Mouse (Mus musculus): ENCODE data around the gene Slc22a8.

Gene Slc22a8

GRCm38 (mm10) chr19:8590954-8591353 is at the start of gene Slc22a8:
Gene Slc22a8, plus strand, starts transcription at chr19:8591254.
- DNase-seq (ENCODE audit: low spot score): peak; percentile 11

GRCm38 (mm10) chr19:8558897-8559296 is 32.2 kb upstream of the Slc22a8 start:
- no peak for DNase-seq (ENCODE audit: low spot score)

DNA sequence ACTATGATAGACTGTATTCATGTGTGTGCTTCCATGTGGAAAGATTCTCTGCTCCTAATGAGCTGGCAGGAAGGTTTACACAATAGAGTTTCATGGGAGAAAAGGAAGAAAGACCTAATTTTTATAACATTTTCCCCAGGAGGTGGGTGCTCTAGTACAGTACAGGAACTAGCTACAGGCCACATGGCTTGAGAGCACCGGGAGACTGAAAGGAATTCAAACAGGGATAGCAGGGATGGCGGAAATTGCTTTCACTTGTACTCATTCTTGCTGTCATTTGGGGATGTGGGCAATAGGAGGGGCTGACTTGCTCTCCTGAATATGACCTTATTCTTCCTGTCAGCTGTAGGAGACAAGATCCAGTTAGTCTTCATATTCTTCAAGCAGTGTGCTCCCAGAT is 27.0 kb upstream of the Slc22a8 start:
- DNase-seq (ENCODE audit: low spot score): no peak

- DNase-seq (ENCODE audit: low spot score): no peak
Measured at GRCm38 (mm10) chr19:8564469-8564868, 26.6 kb upstream of the Slc22a8 start.

DNA sequence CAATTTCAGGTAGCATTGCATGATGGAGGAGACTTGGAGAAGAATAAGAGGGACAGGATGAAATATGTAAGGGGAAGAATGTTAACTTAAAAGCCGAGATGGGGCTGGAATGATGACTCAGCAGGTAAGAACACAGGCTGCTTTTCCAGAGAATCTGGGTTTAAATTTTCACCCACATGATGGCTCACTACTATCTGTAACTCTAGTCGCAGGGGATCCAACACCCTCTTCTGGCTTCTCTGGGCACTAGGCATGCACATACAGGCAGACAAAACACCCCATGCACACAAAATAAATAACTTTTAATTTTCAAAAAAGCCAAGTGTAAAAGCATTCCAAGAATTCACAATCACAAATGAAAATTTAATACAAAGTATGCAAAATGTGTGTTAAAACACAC is 25.8 kb upstream of the Slc22a8 start:
- DNase-seq (ENCODE audit: low spot score): no peak

- DNase-seq (ENCODE audit: low spot score): peak; percentile 53
Measured at GRCm38 (mm10) chr19:8565985-8566384, 25.1 kb upstream of the Slc22a8 start.

DNA sequence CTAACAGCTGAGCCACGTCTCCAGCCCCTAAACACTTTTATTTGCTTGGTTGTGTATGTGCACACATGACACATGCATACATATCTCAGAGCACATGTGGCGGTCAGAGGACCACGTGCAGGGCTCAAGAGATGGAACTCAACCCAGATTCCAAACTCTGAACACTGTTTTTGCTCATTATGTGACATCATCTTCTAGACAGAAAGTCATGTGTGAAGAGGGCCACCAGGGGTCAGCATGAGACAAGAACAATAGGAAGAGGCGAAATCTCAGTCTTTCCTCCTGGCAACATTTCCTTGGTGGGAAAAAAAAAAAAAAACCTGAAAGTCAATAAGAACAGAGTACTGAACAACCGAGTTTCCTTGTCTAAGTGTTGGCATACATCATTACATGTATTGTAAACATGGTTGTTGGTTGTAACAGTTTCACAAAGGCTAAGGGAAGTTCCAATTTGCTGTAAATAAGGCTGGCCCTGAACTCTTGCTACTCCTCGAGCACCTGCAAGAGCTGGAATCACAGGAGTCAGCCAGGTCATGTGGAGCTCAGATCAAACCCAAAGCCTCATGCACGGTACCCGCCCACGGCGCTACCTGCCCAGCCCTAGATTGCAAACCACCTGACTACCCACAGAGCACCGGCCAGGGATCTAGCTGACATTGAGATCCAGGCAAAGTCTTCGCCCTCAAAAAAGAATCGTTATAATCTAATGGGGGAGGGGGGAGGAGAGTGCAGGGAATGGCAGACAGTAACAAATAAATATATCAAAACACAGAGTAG is 23.8 kb upstream of the Slc22a8 start:
- DNase-seq (ENCODE audit: low spot score): peak; percentile 61

DNA sequence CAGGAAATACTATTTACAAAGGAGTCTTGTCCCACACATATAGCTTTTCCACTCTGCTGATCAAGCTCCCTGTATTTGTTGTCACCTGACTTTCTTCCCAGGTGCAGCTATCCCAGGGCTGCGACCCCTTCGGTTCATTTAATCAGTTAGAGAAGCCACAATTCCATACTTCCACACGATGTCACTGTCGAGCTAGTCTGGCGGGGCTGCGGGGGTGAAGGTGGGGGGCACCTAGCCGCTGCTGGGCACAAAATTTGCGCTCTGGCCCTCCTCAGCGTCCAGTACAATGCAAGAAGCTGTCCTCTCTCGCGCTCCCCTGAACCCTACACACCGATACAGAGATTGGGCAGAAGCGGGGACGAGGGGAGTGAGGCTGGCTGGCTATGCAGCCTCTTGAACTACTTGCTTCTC is 21.6 kb upstream of the Slc22a8 start:
- peak; percentile 37 for DNase-seq (ENCODE audit: low spot score)

DNA sequence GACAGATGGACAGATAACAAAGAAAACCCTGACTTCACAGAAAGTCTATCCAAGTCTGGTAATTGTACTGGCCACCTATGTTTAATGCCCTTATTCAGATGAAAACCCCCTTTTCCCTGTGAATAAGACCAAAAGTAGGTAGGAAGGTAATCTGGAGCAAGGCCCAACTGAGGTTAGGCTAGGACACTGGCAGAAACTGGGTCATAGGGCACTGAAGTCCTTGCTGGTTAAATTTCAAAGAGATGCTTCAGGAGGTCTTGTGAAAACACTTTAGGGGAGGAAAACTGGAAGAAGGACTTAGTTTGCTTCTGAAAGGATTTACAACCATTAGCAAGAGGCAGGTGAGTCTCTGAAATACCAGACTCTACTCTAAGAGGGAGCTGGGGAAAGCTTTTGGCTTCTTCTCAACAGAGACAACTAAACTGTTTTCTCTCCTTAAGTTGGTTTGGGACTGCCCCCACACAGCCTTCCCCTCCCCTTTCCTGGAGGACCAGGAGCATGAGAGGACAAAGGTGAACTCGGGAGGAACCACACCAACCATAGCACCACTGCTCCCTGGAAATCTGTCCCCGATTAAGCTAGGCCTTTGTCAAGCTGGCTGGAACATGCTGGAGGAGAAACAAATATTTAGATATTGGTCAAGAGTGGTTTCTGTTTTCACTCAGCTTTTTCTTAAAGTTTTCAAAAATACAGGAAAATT is 20.6 kb upstream of the Slc22a8 start:
- no peak for DNase-seq (ENCODE audit: low spot score)

DNA sequence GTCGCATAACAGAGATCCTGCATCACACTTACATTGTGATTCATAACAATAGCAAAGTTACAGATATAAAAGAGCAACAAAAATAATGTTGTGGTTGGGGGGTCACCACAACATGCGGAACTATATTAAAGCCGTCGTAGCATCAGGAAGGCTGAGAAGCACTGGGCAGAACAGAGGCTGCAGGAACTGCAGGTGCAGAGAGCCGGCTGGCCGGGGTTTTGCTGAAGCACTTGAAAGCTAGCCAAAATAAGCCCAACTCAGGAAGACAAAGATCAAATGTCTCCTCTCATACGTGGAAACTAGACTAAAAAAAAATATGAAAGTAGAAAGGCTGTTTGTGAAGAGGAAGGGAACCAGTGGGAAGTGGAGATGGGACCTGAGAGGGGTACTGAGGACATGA is 19.3 kb upstream of the Slc22a8 start:
- DNase-seq (ENCODE audit: low spot score): no peak

DNA sequence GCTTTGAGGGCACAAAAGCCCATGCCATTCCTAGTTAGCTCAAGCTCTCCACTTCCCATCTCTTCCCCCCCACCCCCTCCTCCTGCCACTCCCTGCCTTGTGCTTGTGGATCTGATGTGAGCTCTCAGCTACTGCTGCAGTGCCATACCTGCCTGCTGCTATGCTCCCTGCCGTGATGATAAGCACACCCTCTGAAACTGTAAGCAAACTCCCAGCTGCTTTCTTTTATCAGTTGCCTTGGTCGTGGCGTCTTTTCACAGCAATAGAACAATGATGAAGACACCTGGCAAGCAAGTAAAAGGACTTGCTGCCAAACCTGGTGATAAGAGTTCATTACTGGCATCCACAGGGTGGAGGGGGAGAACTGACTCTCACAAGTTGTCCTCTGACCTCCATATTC is 18.6 kb upstream of the Slc22a8 start:
- DNase-seq (ENCODE audit: low spot score): no peak

GRCm38 (mm10) chr19:8577432-8577831 is 13.6 kb upstream of the Slc22a8 start:
- DNase-seq (ENCODE audit: low spot score): no peak

DNA sequence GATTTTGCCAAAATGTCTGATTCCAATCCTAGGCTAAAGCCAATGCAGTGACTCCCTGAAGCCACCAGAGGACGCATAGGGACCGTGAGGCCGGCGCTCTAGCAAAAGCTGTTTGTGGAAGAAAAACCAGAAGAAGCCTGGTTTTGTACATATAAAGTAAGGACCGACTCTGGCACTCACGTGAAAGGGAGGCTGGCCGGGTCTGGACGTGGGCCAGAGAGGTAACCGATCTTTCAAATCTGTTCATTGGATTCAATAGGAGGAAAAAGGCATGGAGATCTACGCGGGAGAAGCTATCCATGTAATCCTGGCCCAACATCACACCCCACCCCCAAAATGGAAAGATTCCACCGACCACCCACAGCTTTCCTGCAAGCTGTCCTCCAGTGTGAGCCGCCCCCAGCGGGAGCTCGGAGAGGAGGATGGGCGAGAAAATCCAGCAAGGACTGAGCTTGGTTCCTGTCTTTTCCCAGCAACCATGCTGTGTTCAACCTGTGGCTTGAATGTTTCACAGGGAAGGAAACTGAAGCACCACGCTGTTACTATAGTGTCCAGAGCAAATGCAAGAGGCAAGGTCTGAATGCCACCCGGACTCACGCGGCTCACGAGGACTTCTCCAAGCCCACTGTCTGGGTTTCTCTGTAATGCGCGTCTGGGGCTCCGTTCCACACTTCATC is 12.6 kb upstream of the Slc22a8 start:
- DNase-seq (ENCODE audit: low spot score): peak; percentile 88

GRCm38 (mm10) chr19:8578970-8579342 is 12.1 kb upstream of the Slc22a8 start:
- DNase-seq (ENCODE audit: low spot score): peak; percentile 64

- no peak for DNase-seq (ENCODE audit: low spot score)
Measured at GRCm38 (mm10) chr19:8585298-8585697, 5.8 kb upstream of the Slc22a8 start.

- DNase-seq (ENCODE audit: low spot score): no peak
Measured at GRCm38 (mm10) chr19:8585899-8586298, 5.2 kb upstream of the Slc22a8 start.

GRCm38 (mm10) chr19:8586350-8586749 is 4.7 kb upstream of the Slc22a8 start:
- peak; percentile 33 for DNase-seq (ENCODE audit: low spot score)

DNA sequence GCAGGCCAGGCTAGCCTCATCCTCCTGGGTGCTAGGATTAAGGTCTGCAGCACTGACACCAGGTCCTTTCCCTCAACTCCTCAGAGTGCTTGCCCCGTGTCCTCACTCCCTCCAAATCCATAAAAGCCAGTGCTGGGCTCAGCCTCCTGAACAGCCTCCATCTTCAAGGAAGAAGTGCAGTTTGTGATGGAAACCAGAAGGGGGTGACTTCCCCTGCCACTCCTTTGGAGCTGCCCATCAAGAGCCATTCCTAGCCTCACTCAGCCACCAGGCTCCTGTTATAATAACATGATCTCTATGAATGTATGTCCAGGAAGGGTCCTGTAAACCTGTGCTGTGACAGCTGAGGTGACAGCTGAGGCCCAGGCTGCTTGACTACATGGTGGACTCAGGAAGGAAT is 3.7 kb upstream of the Slc22a8 start:
- no peak for DNase-seq (ENCODE audit: low spot score)

DNA sequence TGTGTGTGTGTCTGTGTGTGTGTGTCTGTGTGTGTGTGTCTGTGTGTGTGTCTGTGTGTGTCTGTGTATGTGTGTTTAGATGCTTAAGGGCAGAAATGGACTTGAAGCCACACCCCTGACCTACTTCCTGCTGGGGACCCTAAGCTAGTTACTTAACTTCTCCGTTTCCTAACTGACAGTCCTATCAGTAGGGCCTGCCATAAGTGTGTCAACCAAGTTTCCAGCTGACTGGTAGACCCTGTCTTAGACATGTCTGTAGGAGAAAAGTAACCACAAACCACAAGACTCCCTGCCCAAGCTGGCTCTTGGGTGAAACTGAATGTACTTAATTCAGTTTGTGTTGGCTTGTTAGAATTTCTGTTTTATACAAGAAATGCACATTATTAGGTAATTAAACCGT is 1.1 kb downstream of the Slc22a8 start:
- no peak for DNase-seq (ENCODE audit: low spot score)

- DNase-seq (ENCODE audit: low spot score): no peak
Measured at GRCm38 (mm10) chr19:8592873-8593408, 1.9 kb downstream of the Slc22a8 start.

DNA sequence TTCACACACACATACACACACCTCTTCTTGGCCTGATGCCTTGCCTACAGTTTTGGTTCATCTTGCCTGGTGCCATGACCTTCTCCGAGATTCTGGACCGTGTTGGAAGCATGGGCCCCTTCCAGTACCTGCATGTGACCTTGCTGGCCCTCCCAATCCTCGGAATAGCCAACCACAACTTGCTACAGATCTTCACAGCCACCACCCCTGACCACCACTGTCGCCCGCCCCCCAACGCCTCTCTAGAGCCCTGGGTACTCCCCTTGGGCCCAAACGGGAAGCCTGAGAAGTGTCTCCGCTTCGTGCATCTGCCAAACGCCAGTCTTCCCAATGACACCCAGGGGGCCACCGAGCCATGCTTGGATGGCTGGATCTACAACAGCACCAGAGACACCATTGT is 2.8 kb downstream of the Slc22a8 start:
- no peak for DNase-seq (ENCODE audit: low spot score)

GRCm38 (mm10) chr19:8594518-8594917 is 3.5 kb downstream of the Slc22a8 start:
- no peak for DNase-seq (ENCODE audit: low spot score)

- no peak for DNase-seq (ENCODE audit: low spot score)
Measured at GRCm38 (mm10) chr19:8597269-8597668, 6.2 kb downstream of the Slc22a8 start.
